Mouse (Mus musculus) adrenal gland (tissue): ENCODE data around the gene Csn1s2a.
"Not testable (repeated sequence)": the region's sequence is repeated elsewhere in the genome, so short reads cannot be mapped to it uniquely, and the experiment has no call there.

Experiments
- intact Hi-C: fragments of 180-260 bp; cut with DNase I; formaldehyde crosslinking; loops from one replicate; pipeline ENCODE4 v1.15.1; 2025
- long read RNA-seq, 2 experiments: library from polyadenylated mRNA; unstranded; transcript quantifications; one replicate each; pipeline ENCODE4 v2.0.0; 2020; ENCODE audit warnings: borderline replicate concordance in 1 of 2; ENCODE audit not compliant: insufficient replicate concordance in 1 of 2

The Csn1s2a gene
- long read RNA-seq, experiment 1, result 0 reads
- long read RNA-seq, experiment 2, result 0 reads

- intact Hi-C loops, result no loop called here
Observed at GRCm38 (mm10) chr5:87774267-87774666, at the start of gene Csn1s2a. TSS of gene Csn1s2a (plus strand) at chr5:87774567.

GRCm38 (mm10) chr5:87734821-87735220 is 39.5 kb upstream of the Csn1s2a start:
- intact Hi-C loops, result no loop called here

GRCm38 (mm10) chr5:87753471-87753870 is 20.9 kb upstream of the Csn1s2a start:
- intact Hi-C loops, result no loop called here

- intact Hi-C loops, result no loop called here
Observed at GRCm38 (mm10) chr5:87764546-87764945, 9.8 kb upstream of the Csn1s2a start.

- intact Hi-C loops, result not testable (repeated sequence)
Observed at GRCm38 (mm10) chr5:87772151-87772550, 2.2 kb upstream of the Csn1s2a start.

- intact Hi-C loops, result no loop called here
Observed at GRCm38 (mm10) chr5:87782731-87783130, 8.4 kb downstream of the Csn1s2a start.

GRCm38 (mm10) chr5:87807782-87808181 is 33.4 kb downstream of the Csn1s2a start, which contains the start of gene Csn1s2b:
TSS of gene Csn1s2b (plus strand) at chr5:87808082.
- intact Hi-C loops, result no loop called here

- intact Hi-C loops, result no loop called here
Observed at GRCm38 (mm10) chr5:87809253-87809652, 34.9 kb downstream of the Csn1s2a start.

- intact Hi-C loops, result no loop called here
Observed at GRCm38 (mm10) chr5:87825386-87825785, 51.0 kb downstream of the Csn1s2a start, which contains the start of gene Prr27. TSS of gene Prr27 (plus strand) at chr5:87825686.
